Mouse (Mus musculus): Measurements from ENCODE around the gene Fgf13.

- TF ChIP-seq CTCF (IDR thresholded peaks at IDR 0.05; ENCODE audit: low read depth, low read length): no peak
- TF ChIP-seq POLR2AphosphoS5 (IDR thresholded peaks at IDR 0.05; ENCODE audit: insufficient replicate concordance, low read depth, low read length): no peak
- no peak for TF ChIP-seq GATA2 (IDR thresholded peaks at IDR 0.05; ENCODE audit: borderline replicate concordance, low read depth, low read length)
These were observed 347.2 kb downstream of the Fgf13 start for GRCm38 (mm10) chrX:59220675-59221074.

Data from G1E (cell line).